In the genomic region with DNA sequence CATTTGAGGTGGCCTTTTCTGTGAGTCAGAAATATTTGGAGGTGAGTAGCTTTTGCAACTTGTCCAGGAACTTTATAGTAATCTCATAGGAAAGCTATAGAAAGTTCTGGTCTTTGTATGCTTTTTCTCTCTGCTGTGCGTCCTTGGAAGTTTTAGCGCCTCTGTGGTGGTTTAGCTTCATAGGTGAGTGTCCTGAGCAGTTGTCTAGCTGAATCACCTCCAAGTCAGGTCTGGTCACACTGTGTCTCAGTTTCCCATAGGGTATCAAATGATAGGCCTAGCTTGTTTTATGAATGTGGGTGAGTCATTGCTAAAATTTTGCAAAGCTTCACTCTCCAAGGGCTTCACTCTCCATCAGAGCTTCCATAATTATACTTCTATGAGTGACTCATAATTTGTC, we compare ENCODE assay signal across 23 mouse cellular contexts.
"Had no signal": no experiment of that assay in that cellular context is flagged by ENCODE, and none has a peak within 500 bp of the region (broad histone marks: within the 10 kb centered on the region; RNA-seq: fewer than 3 reads in every experiment).

No protein-coding gene starts in this region.

- H3K9ac ChIP-seq: heart, embryonic 12.5 days; hindbrain, embryonic 13.5 days; hindbrain, embryonic 15.5 days; limb, embryonic 12.5 days; liver, embryonic 13.5 days; liver, embryonic 15.5 days had no signal

- H3K4me1 ChIP-seq: heart, embryonic 12.5 days; hindbrain, embryonic 13.5 days; hindbrain, embryonic 15.5 days; limb, embryonic 10.5 days; limb, embryonic 12.5 days; liver, embryonic 13.5 days; liver, embryonic 15.5 days had no signal

- ATAC-seq: hindbrain, postnatal 0 days; intestine, embryonic 16.5 days had no signal

- H3K27me3 ChIP-seq: heart, embryonic 12.5 days; hindbrain, embryonic 13.5 days; hindbrain, embryonic 15.5 days; limb, embryonic 12.5 days; liver, embryonic 13.5 days; liver, embryonic 15.5 days had no signal

- H3K27ac ChIP-seq: heart, embryonic 10.5 days; hindbrain, embryonic 13.5 days; hindbrain, embryonic 15.5 days; hindbrain, postnatal 0 days; kidney, postnatal 0 days; left cerebral cortex, adult 2 months; limb, embryonic 10.5 days; limb, embryonic 12.5 days; liver, embryonic 13.5 days; liver, embryonic 15.5 days had no signal

- DNase-seq: gastrocnemius, postnatal 14 days; gastrocnemius, postnatal 36 days; heart, adult 18-20 months; heart, postnatal 10 days; kidney, adult 11 months; kidney, adult 2 months; kidney, adult 9 months; kidney, postnatal 14 days; kidney, postnatal 36 days; liver; liver, embryonic 13.5 days had no signal

- H3K9me3 ChIP-seq: heart, embryonic 10.5 days; heart, embryonic 12.5 days; hindbrain, embryonic 13.5 days; hindbrain, embryonic 15.5 days; limb, embryonic 10.5 days; limb, embryonic 12.5 days; liver, embryonic 13.5 days; liver, embryonic 15.5 days had no signal

- H3K4me3 ChIP-seq: heart, embryonic 10.5 days; heart, embryonic 12.5 days; hindbrain, embryonic 13.5 days; hindbrain, embryonic 15.5 days; left cerebral cortex, adult 2 months; limb, embryonic 10.5 days; limb, embryonic 12.5 days; liver, embryonic 13.5 days; liver, embryonic 15.5 days had no signal

- H3K4me2 ChIP-seq: heart, embryonic 12.5 days; hindbrain, embryonic 13.5 days; hindbrain, embryonic 15.5 days; limb, embryonic 12.5 days; liver, embryonic 11.5 days; liver, embryonic 13.5 days; liver, embryonic 15.5 days had no signal

- H3K36me3 ChIP-seq: heart, embryonic 10.5 days; heart, embryonic 12.5 days; hindbrain, embryonic 13.5 days; hindbrain, embryonic 15.5 days; limb, embryonic 10.5 days; limb, embryonic 12.5 days; liver, embryonic 13.5 days; liver, embryonic 15.5 days had no signal
